8 mouse cellular contexts compared by ENCODE assay signal in the genomic region with DNA sequence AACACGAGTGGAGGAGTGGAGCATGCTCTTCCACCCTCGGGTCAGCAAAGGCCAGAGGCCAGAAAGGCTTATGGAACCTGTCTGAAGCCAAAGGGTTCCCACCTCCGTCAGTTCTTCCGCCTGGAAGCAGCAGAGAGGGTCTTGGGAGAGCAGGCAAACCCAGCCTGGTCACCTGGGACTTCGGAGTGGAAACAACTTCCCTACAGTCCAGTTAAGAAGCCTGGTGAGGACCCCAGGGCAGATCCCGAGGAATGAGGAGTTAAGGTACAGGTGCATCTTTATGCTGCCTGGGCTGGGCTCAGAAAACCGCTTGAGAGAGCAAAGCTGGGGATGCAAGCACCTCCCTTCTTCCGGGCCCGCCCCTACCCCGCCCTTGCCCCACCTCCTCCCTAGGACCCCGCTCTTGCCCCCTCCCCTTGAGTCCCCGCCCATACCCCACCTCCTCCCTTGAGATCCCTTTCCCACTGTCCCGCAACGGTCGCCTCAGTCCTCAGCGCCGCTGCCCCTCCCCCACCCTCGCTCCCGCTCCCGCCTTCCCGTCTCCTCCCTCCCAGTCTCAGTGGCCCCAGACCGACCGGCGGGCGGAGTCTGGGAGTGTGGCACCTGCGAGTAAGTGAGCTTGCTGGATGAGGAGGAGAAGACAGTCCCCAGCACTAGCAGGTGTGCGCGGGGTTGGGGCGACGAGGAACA. TPM values are rescaled to one million over a fixed set of nuclear protein-coding genes. Genes with fewer than 3 reads are reported as not detected.
A peak's percentile ranks its signal among the peaks of the same experiment; 100 is the strongest.
DNase-seq lines count a peak whose midpoint lies in the region; ATAC-seq and TF ChIP-seq lines count a peak whose summit lies in the region.

A gene (plus strand): TSS at position 450 of the 690 bp plus-strand sequence.

- TF ChIP-seq EP300 in stomach, postnatal 0 days (optimal IDR thresholded peaks at IDR 0.05), result no peak

- TF ChIP-seq CTCF in stomach, postnatal 0 days (IDR thresholded peaks at IDR 0.05; ENCODE audit: low read depth), result no peak

- H3K9ac ChIP-seq in stomach, postnatal 0 days (ENCODE audit: low read length), result peak within 1 kb of the TSS; percentile 47; the same call in 1 of the 2 replicates

- DNase-seq in right cerebral cortex, adult 18-20 months, result peak; percentile 31
- DNase-seq in right cerebral cortex, postnatal 36 days (ENCODE audit: low spot score in 2 of 2), result no peak
- peak; percentile 89 for DNase-seq in cerebellum, adult 9-11 months
- peak; percentile 45 for DNase-seq in gastrocnemius, postnatal 10 days
- peak; percentile 31 for DNase-seq in hindlimb bud, embryonic 11.5 days (ENCODE audit: extremely low spot score, low read depth, low spot score)
- peak; percentile 85 for DNase-seq in limb, embryonic 10.5 days (ENCODE audit: low spot score)
- peak; percentile 93 for DNase-seq in midbrain, embryonic 10.5 days (ENCODE audit: low spot score)
- DNase-seq in stomach, postnatal 0 days (ENCODE audit: low spot score), result peak; percentile 82

- H3K27ac ChIP-seq in limb, embryonic 10.5 days, result peak within 1 kb of the TSS; percentile 65
- H3K27ac ChIP-seq in midbrain, embryonic 10.5 days (replicated peaks), result peak within 1 kb of the TSS; percentile 93
- H3K27ac ChIP-seq in stomach, postnatal 0 days (replicated peaks), result no peak within 1 kb of the TSS

- peak; percentile 66 for ATAC-seq in stomach, postnatal 0 days (ENCODE audit: low FRiP score, low TSS enrichment)

- no peaks in the 10 kb centered on the region for H3K9me3 ChIP-seq in limb, embryonic 10.5 days (replicated peaks)
- H3K9me3 ChIP-seq in midbrain, embryonic 10.5 days (replicated peaks), result no peaks in the 10 kb centered on the region
- H3K9me3 ChIP-seq in stomach, postnatal 0 days (ENCODE audit: control insufficient read depth, low read length), result no peaks in the 10 kb centered on the region

- no peaks in the 10 kb centered on the region for H3K36me3 ChIP-seq in limb, embryonic 10.5 days
- no peaks in the 10 kb centered on the region for H3K36me3 ChIP-seq in midbrain, embryonic 10.5 days
- no peaks in the 10 kb centered on the region for H3K36me3 ChIP-seq in stomach, postnatal 0 days (ENCODE audit: control insufficient read depth, insufficient read depth, low read length)

- peaks cover 18% of the 10 kb centered on the region for H3K4me1 ChIP-seq in limb, embryonic 10.5 days
- H3K4me1 ChIP-seq in midbrain, embryonic 10.5 days, result peaks cover 76% of the 10 kb centered on the region
- peaks cover 4% of the 10 kb centered on the region; the same call in 1 of the 2 replicates for H3K4me1 ChIP-seq in stomach, postnatal 0 days (replicated peaks; ENCODE audit: control insufficient read depth, insufficient read depth)

- peaks cover 58% of the 10 kb centered on the region for H3K27me3 ChIP-seq in limb, embryonic 10.5 days (ENCODE audit: low read depth, poor library complexity, severe bottlenecking)
- H3K27me3 ChIP-seq in midbrain, embryonic 10.5 days (ENCODE audit: low read depth, poor library complexity, severe bottlenecking), result peaks cover 8% of the 10 kb centered on the region; the same call in 1 of the 2 replicates
- H3K27me3 ChIP-seq in stomach, postnatal 0 days (ENCODE audit: control insufficient read depth, insufficient read depth, low read length), result no peaks in the 10 kb centered on the region

- H3K4me2 ChIP-seq in stomach, postnatal 0 days (replicated peaks; ENCODE audit: low read depth), result peak within 1 kb of the TSS; percentile 61

- peak within 1 kb of the TSS; percentile 63 for H3K4me3 ChIP-seq in limb, embryonic 10.5 days
- H3K4me3 ChIP-seq in midbrain, embryonic 10.5 days, result peak within 1 kb of the TSS; percentile 70
- peak within 1 kb of the TSS; percentile 38 for H3K4me3 ChIP-seq in stomach, postnatal 0 days (ENCODE audit: low read depth, low read length)

- under 1% methylated on average over 29 of the region's 30 CpGs for WGBS in limb, embryonic 10.5 days
- WGBS in midbrain, embryonic 10.5 days, result 1% methylated on average over 28 of the region's 30 CpGs
- WGBS in stomach, postnatal 0 days, result under 1% methylated on average over 22 of the region's 30 CpGs

RNA-seq across cellular contexts. Expression of the gene that starts here (rescaled TPM):
- total RNA-seq in gastrocnemius, postnatal 10 days (2021), result 10 to 100 TPM; 28.4 to 30.9 TPM
- 5.7 and 10.3 TPM in 2 replicates for polyA plus RNA-seq in limb, embryonic 10.5 days (2016; fragmentation: Nextera tagmentation; extraction: Ambion mirVana)
- polyA plus RNA-seq in midbrain, embryonic 10.5 days (2016; fragmentation: Nextera tagmentation; extraction: Ambion mirVana), result 26.4 and 42.7 TPM in 2 replicates
- 9.6 TPM in 2 replicates for polyA plus RNA-seq in stomach, postnatal 0 days (2015; fragmentation: Nextera tagmentation; extraction: Ambion mirVana)

Comparison
In these comparisons a context has a peak if more than half of its experiments do, and no peak if none do; other contexts are left out.
1. DNase-seq: peak in right cerebral cortex, adult 18-20 months (single experiment), cerebellum, adult 9-11 months (single experiment), gastrocnemius, postnatal 10 days (single experiment), hindlimb bud, embryonic 11.5 days (single experiment), limb, embryonic 10.5 days (single experiment), midbrain, embryonic 10.5 days (single experiment) and stomach, postnatal 0 days (single experiment); none in right cerebral cortex, postnatal 36 days (0 of 2).
2. Peak in every context shown above with its lines, with median percentiles within 50 percentile points of each other: H3K4me3 ChIP-seq.